Mouse (Mus musculus): ENCODE measurements around the gene Zmym2. TPM values are rescaled to one million over a fixed set of nuclear protein-coding genes. Genes with fewer than 3 reads are reported as not detected.
"Not testable (repeated sequence)": the region's sequence is repeated elsewhere in the genome, so short reads cannot be mapped to it uniquely, and the experiment has no call there.

Gene Zmym2
- 64.3 and 68.3 TPM in 2 replicates for polyA plus RNA-seq (2015; fragmentation: Nextera tagmentation; extraction: Ambion mirVana)

DNA sequence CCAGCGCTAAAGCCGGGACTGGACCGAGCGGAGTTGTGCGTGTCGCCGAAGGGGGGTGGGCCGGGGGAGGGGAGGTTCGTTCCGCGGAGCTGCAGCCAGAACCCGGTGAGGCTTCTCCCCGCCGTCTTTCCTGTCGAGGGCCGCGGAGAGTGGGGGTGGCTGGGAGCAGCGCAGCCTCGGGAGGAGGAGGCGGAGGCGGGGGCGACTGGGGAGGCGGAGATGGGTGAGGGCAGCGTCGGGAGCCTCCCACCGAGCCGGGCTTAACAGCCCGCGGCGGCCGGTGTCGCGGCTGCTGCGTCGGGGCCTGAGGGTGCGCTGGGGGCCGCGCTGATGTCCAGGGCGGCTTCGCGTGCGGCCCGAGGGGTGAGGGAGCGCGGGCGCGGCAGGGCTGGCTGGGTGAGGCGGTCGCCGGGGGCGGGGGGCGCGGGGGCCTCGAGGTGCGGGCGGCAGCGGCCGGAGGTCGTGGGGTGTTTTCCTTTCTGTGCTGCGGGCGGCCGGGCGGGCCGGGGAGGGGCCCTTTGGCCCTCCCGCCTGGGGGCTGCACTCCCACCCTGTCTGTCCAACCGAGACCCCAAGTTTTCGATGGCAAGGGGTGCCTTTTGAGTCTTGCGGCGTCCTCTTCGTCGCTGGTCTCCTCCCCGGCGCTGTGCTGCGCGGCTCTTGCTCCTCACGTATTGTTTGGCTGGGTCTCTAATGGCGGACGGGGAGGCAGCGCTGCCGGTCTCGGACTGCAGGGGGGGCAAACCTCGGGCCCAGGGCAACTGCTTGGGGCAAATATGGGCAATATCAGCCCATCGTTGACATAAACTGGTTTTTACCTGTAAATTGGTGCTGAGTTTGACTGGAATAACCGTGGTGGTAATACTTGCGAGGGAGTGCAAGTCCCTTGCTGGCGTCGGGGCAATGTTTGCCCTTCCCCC, at the start of gene Zmym2:
Gene Zmym2, plus strand, starts transcription at position 60 of the 920 bp plus-strand sequence.
- H3K27me3 ChIP-seq (ENCODE audit: control insufficient read depth, insufficient read depth, low read depth, low read length); H3K9me3 ChIP-seq (replicated peaks; ENCODE audit: control insufficient read depth, low read length, poor library complexity, severe bottlenecking); H3K36me3 ChIP-seq (ENCODE audit: control insufficient read depth, insufficient read depth, low read length): not testable (repeated sequence)
- H3K9ac ChIP-seq (ENCODE audit: low read depth, low read length) = peak within 1 kb of the TSS; percentile 97
- H3K4me2 ChIP-seq (ENCODE audit: low read length) = peak within 1 kb of the TSS; percentile 66
- peak within 1 kb of the TSS; percentile 99 for H3K27ac ChIP-seq (ENCODE audit: low read length)
- ATAC-seq = peak; percentile 56
- H3K4me3 ChIP-seq (ENCODE audit: low read depth, low read length) = peak within 1 kb of the TSS; percentile 86
- WGBS = 0% methylated on average over 38 of the region's 87 CpGs
- peaks cover 21% of the 10 kb centered on the region for H3K4me1 ChIP-seq (ENCODE audit: control insufficient read depth, insufficient read depth, low read length)

- Histone ChIP-seq H3K27ac (ENCODE audit: low read length) (no peak overlapping the region), H3K9ac (ENCODE audit: low read depth, low read length) (no peak overlapping the region), H3K27me3 (ENCODE audit: control insufficient read depth, insufficient read depth, low read depth, low read length) (no peaks in the 10 kb centered on the region), H3K9me3 (replicated peaks; ENCODE audit: control insufficient read depth, low read length, poor library complexity, severe bottlenecking) (no peaks in the 10 kb centered on the region), H3K4me2 (ENCODE audit: low read length) (no peak overlapping the region), H3K4me1 (ENCODE audit: control insufficient read depth, insufficient read depth, low read length) (no peaks in the 10 kb centered on the region), H3K36me3 (ENCODE audit: control insufficient read depth, insufficient read depth, low read length) (no peaks in the 10 kb centered on the region), H3K4me3 (ENCODE audit: low read depth, low read length) (no peak overlapping the region)
- no peak for ATAC-seq
- 70% methylated on average over 4 of the region's 4 CpGs for WGBS
These were observed 42.4 kb upstream of the Zmym2 start for GRCm38 (mm10) chr14:56844033-56844432.

- H3K27me3 ChIP-seq (ENCODE audit: control insufficient read depth, insufficient read depth, low read depth, low read length) = no peaks in the 10 kb centered on the region
- peak; percentile 84 for ATAC-seq
- 15% methylated on average over 2 of the region's 2 CpGs for WGBS
- H3K9ac ChIP-seq (ENCODE audit: low read depth, low read length) = no peak overlapping the region
- no peak overlapping the region for H3K27ac ChIP-seq (ENCODE audit: low read length)
- H3K4me2 ChIP-seq (ENCODE audit: low read length) = no peak overlapping the region
- no peak overlapping the region for H3K4me3 ChIP-seq (ENCODE audit: low read depth, low read length)
- H3K4me1 ChIP-seq (ENCODE audit: control insufficient read depth, insufficient read depth, low read length) = no peaks in the 10 kb centered on the region
- H3K9me3 ChIP-seq (replicated peaks; ENCODE audit: control insufficient read depth, low read length, poor library complexity, severe bottlenecking) = no peaks in the 10 kb centered on the region
- H3K36me3 ChIP-seq (ENCODE audit: control insufficient read depth, insufficient read depth, low read length) = no peaks in the 10 kb centered on the region
These were observed 41.9 kb upstream of the Zmym2 start for GRCm38 (mm10) chr14:56844507-56844906.

DNA sequence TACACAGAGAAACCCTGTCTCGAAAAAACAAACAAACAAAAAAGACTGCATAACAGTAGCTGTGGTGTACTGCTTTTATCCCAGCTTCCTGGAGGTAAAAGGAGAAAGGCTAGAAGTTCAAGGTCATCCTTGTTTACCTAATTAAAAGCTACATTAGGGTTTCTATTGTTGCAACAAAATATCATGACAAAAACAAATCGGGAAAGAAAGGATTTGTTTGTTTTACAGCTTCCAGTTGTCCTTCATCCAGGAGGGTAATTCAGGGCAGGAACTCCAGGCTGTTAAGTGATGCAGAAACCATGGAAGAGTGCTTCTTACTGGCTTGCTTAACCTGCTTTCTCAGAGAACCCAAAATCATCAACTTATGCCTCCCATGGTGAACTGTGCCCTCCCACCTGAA, 38.1 kb upstream of the Zmym2 start:
- no peak overlapping the region for H3K27ac ChIP-seq (ENCODE audit: low read length)
- H3K27me3 ChIP-seq (ENCODE audit: control insufficient read depth, insufficient read depth, low read depth, low read length) = no peaks in the 10 kb centered on the region
- 70% methylated on average over 2 of the region's 2 CpGs for WGBS
- ATAC-seq = no peak
- H3K4me2 ChIP-seq (ENCODE audit: low read length) = no peak overlapping the region
- H3K9me3 ChIP-seq (replicated peaks; ENCODE audit: control insufficient read depth, low read length, poor library complexity, severe bottlenecking) = peaks cover 6% of the 10 kb centered on the region; the same call in 1 of the 2 replicates
- H3K4me1 ChIP-seq (ENCODE audit: control insufficient read depth, insufficient read depth, low read length) = no peaks in the 10 kb centered on the region
- H3K9ac ChIP-seq (ENCODE audit: low read depth, low read length) = no peak overlapping the region
- H3K4me3 ChIP-seq (ENCODE audit: low read depth, low read length) = no peak overlapping the region
- H3K36me3 ChIP-seq (ENCODE audit: control insufficient read depth, insufficient read depth, low read length) = no peaks in the 10 kb centered on the region

DNA sequence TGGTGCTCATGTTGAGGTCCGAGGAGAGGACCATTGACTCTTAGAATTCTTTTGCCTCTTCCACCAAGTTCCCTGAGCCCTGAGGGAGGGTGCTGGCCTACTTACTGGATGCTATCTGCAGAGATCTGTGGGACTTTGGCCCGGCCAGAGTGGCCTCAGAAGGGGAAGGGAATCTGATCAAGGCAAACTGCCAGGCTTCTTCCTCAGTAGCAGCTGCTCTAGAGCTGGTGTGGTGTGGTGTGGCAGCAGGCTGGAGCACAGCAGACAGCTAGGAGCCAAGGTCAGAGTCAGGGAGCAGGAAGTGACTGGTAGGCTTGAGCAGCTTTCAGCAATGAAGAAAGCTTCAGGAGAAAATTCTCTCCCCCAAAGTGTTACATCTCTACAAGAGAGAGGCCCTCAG, 36.8 kb upstream of the Zmym2 start:
- WGBS = 90% methylated on average over 2 of the region's 2 CpGs
- no peak overlapping the region for H3K4me3 ChIP-seq (ENCODE audit: low read depth, low read length)
- no peak overlapping the region for H3K27ac ChIP-seq (ENCODE audit: low read length)
- no peaks in the 10 kb centered on the region for H3K36me3 ChIP-seq (ENCODE audit: control insufficient read depth, insufficient read depth, low read length)
- peaks cover 12% of the 10 kb centered on the region; the same call in 1 of the 2 replicates for H3K9me3 ChIP-seq (replicated peaks; ENCODE audit: control insufficient read depth, low read length, poor library complexity, severe bottlenecking)
- ATAC-seq = no peak
- H3K4me2 ChIP-seq (ENCODE audit: low read length) = no peak overlapping the region
- H3K27me3 ChIP-seq (ENCODE audit: control insufficient read depth, insufficient read depth, low read depth, low read length) = no peaks in the 10 kb centered on the region
- no peaks in the 10 kb centered on the region for H3K4me1 ChIP-seq (ENCODE audit: control insufficient read depth, insufficient read depth, low read length)
- no peak overlapping the region for H3K9ac ChIP-seq (ENCODE audit: low read depth, low read length)

GRCm38 (mm10) chr14:56864041-56864440, 22.4 kb upstream of the Zmym2 start:
- Histone ChIP-seq H3K9me3 (replicated peaks; ENCODE audit: control insufficient read depth, low read length, poor library complexity, severe bottlenecking) (no peaks in the 10 kb centered on the region), H3K36me3 (ENCODE audit: control insufficient read depth, insufficient read depth, low read length) (no peaks in the 10 kb centered on the region), H3K4me1 (ENCODE audit: control insufficient read depth, insufficient read depth, low read length) (no peaks in the 10 kb centered on the region), H3K27me3 (ENCODE audit: control insufficient read depth, insufficient read depth, low read depth, low read length) (peaks cover 18% of the 10 kb centered on the region), H3K27ac (ENCODE audit: low read length) (no peak overlapping the region), H3K4me2 (ENCODE audit: low read length) (no peak overlapping the region), H3K9ac (ENCODE audit: low read depth, low read length) (no peak overlapping the region), H3K4me3 (ENCODE audit: low read depth, low read length) (no peak overlapping the region)
- WGBS = 65% methylated on average over 8 of the region's 8 CpGs
- no peak for ATAC-seq

DNA sequence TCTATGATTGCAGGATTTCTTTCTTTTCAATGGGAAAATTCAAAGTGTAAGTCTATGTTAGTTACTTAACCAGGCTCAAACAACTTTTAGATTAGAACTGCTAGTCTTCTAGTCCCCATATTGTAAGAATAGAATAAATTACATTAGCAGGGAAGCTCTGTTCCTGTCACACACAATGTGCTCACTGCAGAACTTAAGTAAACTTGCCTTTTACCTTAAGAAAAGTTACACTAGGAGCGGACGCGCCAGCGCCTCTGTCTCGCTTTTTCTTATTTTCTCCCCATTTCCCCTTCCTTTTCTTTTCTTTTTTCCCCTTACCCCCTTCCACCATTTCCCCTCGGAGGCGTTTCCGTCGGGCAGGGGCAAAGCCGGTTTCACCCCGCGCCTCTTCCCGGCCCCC, 21.8 kb upstream of the Zmym2 start:
- no peak overlapping the region for H3K9ac ChIP-seq (ENCODE audit: low read depth, low read length)
- ATAC-seq = no peak
- WGBS = 4% methylated on average over 13 of the region's 13 CpGs
- H3K27me3 ChIP-seq (ENCODE audit: control insufficient read depth, insufficient read depth, low read depth, low read length) = peaks cover 18% of the 10 kb centered on the region
- H3K4me3 ChIP-seq (ENCODE audit: low read depth, low read length) = peak overlapping the region; percentile 29
- H3K4me2 ChIP-seq (ENCODE audit: low read length) = peak overlapping the region; percentile 56
- H3K36me3 ChIP-seq (ENCODE audit: control insufficient read depth, insufficient read depth, low read length) = no peaks in the 10 kb centered on the region
- H3K9me3 ChIP-seq (replicated peaks; ENCODE audit: control insufficient read depth, low read length, poor library complexity, severe bottlenecking) = no peaks in the 10 kb centered on the region
- H3K27ac ChIP-seq (ENCODE audit: low read length) = no peak overlapping the region
- no peaks in the 10 kb centered on the region for H3K4me1 ChIP-seq (ENCODE audit: control insufficient read depth, insufficient read depth, low read length)

- H3K9me3 ChIP-seq (replicated peaks; ENCODE audit: control insufficient read depth, low read length, poor library complexity, severe bottlenecking); H3K36me3 ChIP-seq (ENCODE audit: control insufficient read depth, insufficient read depth, low read length); H3K27ac ChIP-seq (ENCODE audit: low read length); H3K4me1 ChIP-seq (ENCODE audit: control insufficient read depth, insufficient read depth, low read length); ATAC-seq; H3K9ac ChIP-seq (ENCODE audit: low read depth, low read length): not testable (repeated sequence)
- Histone ChIP-seq H3K4me2 (ENCODE audit: low read length) (peak overlapping the region; percentile 56), H3K27me3 (ENCODE audit: control insufficient read depth, insufficient read depth, low read depth, low read length) (peaks cover 18% of the 10 kb centered on the region), H3K4me3 (ENCODE audit: low read depth, low read length) (peak overlapping the region; percentile 29)
- WGBS = 3% methylated on average over 22 of the region's 30 CpGs
These were observed 21.3 kb upstream of the Zmym2 start for GRCm38 (mm10) chr14:56865112-56865511.

- Histone ChIP-seq H3K9me3 (replicated peaks; ENCODE audit: control insufficient read depth, low read length, poor library complexity, severe bottlenecking) (no peaks in the 10 kb centered on the region), H3K4me2 (ENCODE audit: low read length) (no peak overlapping the region), H3K36me3 (ENCODE audit: control insufficient read depth, insufficient read depth, low read length) (no peaks in the 10 kb centered on the region), H3K27ac (ENCODE audit: low read length) (no peak overlapping the region), H3K4me3 (ENCODE audit: low read depth, low read length) (no peak overlapping the region), H3K9ac (ENCODE audit: low read depth, low read length) (no peak overlapping the region), H3K4me1 (ENCODE audit: control insufficient read depth, insufficient read depth, low read length) (no peaks in the 10 kb centered on the region), H3K27me3 (ENCODE audit: control insufficient read depth, insufficient read depth, low read depth, low read length) (no peaks in the 10 kb centered on the region)
- 83% methylated on average over 5 of the region's 5 CpGs for WGBS
- no peak for ATAC-seq
These were observed 12.9 kb upstream of the Zmym2 start for GRCm38 (mm10) chr14:56873525-56873924.

Data from midbrain, embryonic 16.5 days (tissue).